Mouse (Mus musculus) heart, adult 2 months (tissue): ENCODE measurements around the gene H2afv. TPM values are rescaled to one million over a fixed set of nuclear protein-coding genes. Genes with fewer than 3 reads are reported as not detected.
A peak's percentile ranks its signal among the peaks of the same experiment; 100 is the strongest.

Experiments
- DNase-seq, 2 experiments: peaks; one replicate each; pipeline ENCODE4 v3.0.0; 2021
- H3K27ac ChIP-seq: fragments of 200-600 bp; 2 replicates; pipeline ENCODE4 v1.8.1; 2022
- H3K27me3 ChIP-seq: fragments of 200-500 bp; 2 replicates; pipeline ENCODE4 v1.6.1; 2012; ENCODE audit warnings: mild to moderate bottlenecking, low read length, inconsistent platforms, mixed read lengths; ENCODE audit not compliant: control insufficient read depth, insufficient read depth
- H3K36me3 ChIP-seq: fragments of 200-500 bp; 2 replicates; pipeline ENCODE4 v1.6.1; 2012; ENCODE audit warnings: low read length, inconsistent platforms; ENCODE audit not compliant: control insufficient read depth, insufficient read depth
- H3K4me1 ChIP-seq: fragments of 200-500 bp; 2 replicates; pipeline ENCODE4 v1.6.1; 2011; ENCODE audit warnings: low read length; ENCODE audit not compliant: control insufficient read depth, insufficient read depth
- H3K4me3 ChIP-seq: fragments of 200-600 bp; 2 replicates; pipeline ENCODE4 v1.8.1; 2022
- H3K79me2 ChIP-seq: fragments of 200-500 bp; replicated peaks from 2 replicates; pipeline ENCODE4 v1.6.1; 2012; ENCODE audit warnings: mild to moderate bottlenecking, inconsistent platforms, low read length, moderate library complexity, mixed read lengths; ENCODE audit not compliant: control insufficient read depth, insufficient read depth
- H3K9ac ChIP-seq: fragments of 200-500 bp; 2 replicates; pipeline ENCODE4 v1.6.1; 2012; ENCODE audit warnings: low read depth, mild to moderate bottlenecking, control low read depth, inconsistent platforms, low read length, mixed read lengths
- CTCF ChIP-seq: fragments of 200-600 bp; IDR thresholded peaks from 2 replicates; pipeline ENCODE4 v1.8.1; 2022; ENCODE audit warnings: antibody characterized with exemption, mild to moderate bottlenecking, moderate library complexity
- EP300 ChIP-seq: fragments of 200-500 bp; IDR thresholded peaks from 2 replicates; pipeline ENCODE4 v1.6.1; 2011; ENCODE audit warnings: low read depth, low read length, control low read depth; ENCODE audit not compliant: insufficient read depth
- POLR2A ChIP-seq: fragments of 200-500 bp; IDR thresholded peaks from 2 replicates; pipeline ENCODE4 v1.6.1; 2011; ENCODE audit warnings: mild to moderate bottlenecking, low read depth, low read length, control low read depth; ENCODE audit not compliant: insufficient read depth
- WGBS: fragments of 180-500 bp; shearing (Covaris S2); methylation state at CpG from one replicate; pipeline ENCODE4 v1.1.7; 2018; 5-methylcytosine and 5-hydroxymethylcytosine counted together
- intact Hi-C: fragments of 180-260 bp; cut with DNase I; formaldehyde crosslinking; loops from one replicate; pipeline ENCODE4 v1.15.1; 2025
- microRNA-seq, 2 experiments: library from miRNA; unstranded; fragments of <30 nt; microRNA quantifications; one replicate each; pipeline ENCODE4 v1.2.0; 2021
- polyA plus RNA-seq: library from polyadenylated mRNA; depleted of rRNA; stranded (reverse); fragments of >200 nt; gene quantifications from 2 replicates; pipeline ENCODE4 v1.2.3, GENCODE M21; 2012; rRNA removed
- total RNA-seq, 2 experiments: library from RNA; stranded (reverse); gene quantifications; 2 replicates each; pipeline ENCODE4 v1.2.3; 2021

H2afv gene
- total and polyA plus RNA-seq, 3 experiments, result 46.3 to 80.8 (median 75.8) TPM

- Histone ChIP-seq H3K27ac (peak overlapping the region; percentile 88), H3K79me2 (peaks cover 2% of the 10 kb centered on the region; the same call in 1 of the 2 replicates)
These were observed 56.0 kb downstream of the H2afv start for GRCm38 (mm10) chr11:6388126-6388725.

GRCm38 (mm10) chr11:6380916-6381315 is 63.3 kb downstream of the H2afv start:
- DNase-seq, result no peak
- no peaks in the 10 kb centered on the region for H3K36me3 ChIP-seq
- 81% methylated on average over 6 of the region's 6 CpGs for WGBS
- no peaks in the 10 kb centered on the region for H3K27me3 ChIP-seq
- no peak for TF ChIP-seq POLR2A
- TF ChIP-seq EP300, result no peak
- no peak for TF ChIP-seq CTCF
- intact Hi-C loops, result no loop called here
- no peaks in the 10 kb centered on the region for H3K4me1 ChIP-seq
- H3K9ac ChIP-seq, result no peak overlapping the region
- no peaks in the 10 kb centered on the region for H3K79me2 ChIP-seq
- no peak overlapping the region for H3K27ac ChIP-seq
- no peak overlapping the region for H3K4me3 ChIP-seq

More at GRCm38 (mm10) chr11:6388126-6388725, 56.0 kb downstream of the H2afv start:
- no peaks in the 10 kb centered on the region for H3K36me3 ChIP-seq
- intact Hi-C loops, result no loop called here
- peaks cover 6% of the 10 kb centered on the region for H3K4me1 ChIP-seq
- no peak overlapping the region for H3K4me3 ChIP-seq
- no peaks in the 10 kb centered on the region for H3K27me3 ChIP-seq
- H3K9ac ChIP-seq, result peak overlapping the region; percentile 65; the same call in 1 of the 2 replicates
- no peak for TF ChIP-seq POLR2A
- no peak for TF ChIP-seq CTCF
- no peak for TF ChIP-seq EP300
- WGBS, result 86% methylated on average over 6 of the region's 6 CpGs
- DNase-seq, result no peak

Small RNA genes lying within 50 kb of the gene (microRNA-seq; reads per million reads assigned to microRNA genes)
- gene Gm22123 (0.56 to 1.9 reads per million in 2 experiments), gene Mir7651 (0 to 0.77 reads per million in 2 experiments)

Other genes with a start within 250 kb of the H2afv start
- gene A730071L15Rik, start 244.4 kb downstream of the H2afv start, total RNA-seq, result not detected
- gene A730071L15Rik, start 244.4 kb downstream of the H2afv start, polyA plus RNA-seq, result 0.09 TPM in 1 of 2 replicates, not detected in the other
- 10 to 100 TPM; 59.3 to 65.4 TPM for gene Nudcd3, start 244.0 kb downstream of the H2afv start, total RNA-seq
- 50.4 and 80.7 TPM in 2 replicates for gene Nudcd3, start 244.0 kb downstream of the H2afv start, polyA plus RNA-seq
- gene Npc1l1, start 214.3 kb downstream of the H2afv start, total RNA-seq, result under 1 TPM in 1 of 2 experiments, not detected in 1; 0.08 TPM
- 0.25 and 0.38 TPM in 2 replicates for gene Npc1l1, start 214.3 kb downstream of the H2afv start, polyA plus RNA-seq
- gene Ddx56, start 176.7 kb downstream of the H2afv start, total RNA-seq, result 10 to 100 TPM; 19.7 to 22.0 TPM
- gene Ddx56, start 176.7 kb downstream of the H2afv start, polyA plus RNA-seq, result 21.1 and 25.2 TPM in 2 replicates
- 10 to 100 TPM; 85.5 to 96.6 TPM for gene Tmed4, start 169.6 kb downstream of the H2afv start, total RNA-seq
- 138 and 175 TPM in 2 replicates for gene Tmed4, start 169.6 kb downstream of the H2afv start, polyA plus RNA-seq
- gene Ogdh, start 152.8 kb downstream of the H2afv start, total RNA-seq, result 1,000 to 10,000 TPM; 1,611 to 1,957 TPM
- 1,204 and 1,461 TPM in 2 replicates for gene Ogdh, start 152.8 kb downstream of the H2afv start, polyA plus RNA-seq
- 10 to 100 TPM; 36.6 to 39.3 TPM for gene Zmiz2, start 55.4 kb downstream of the H2afv start, total RNA-seq
- 26.2 and 35.7 TPM in 2 replicates for gene Zmiz2, start 55.4 kb downstream of the H2afv start, polyA plus RNA-seq
- 100 to 1,000 TPM; 304 to 328 TPM for gene Ppia, start 29.0 kb downstream of the H2afv start, total RNA-seq
- 298 and 449 TPM in 2 replicates for gene Ppia, start 29.0 kb downstream of the H2afv start, polyA plus RNA-seq
- gene Purb, start 31.5 kb upstream of the H2afv start, total RNA-seq, result 10 to 100 TPM; 28.0 to 31.5 TPM
- gene Purb, start 31.5 kb upstream of the H2afv start, polyA plus RNA-seq, result 5.0 and 9.3 TPM in 2 replicates
- gene Myo1g, start 76.5 kb upstream of the H2afv start, total RNA-seq, result 1 to 10 TPM; 1.4 TPM
- 4.1 and 7.2 TPM in 2 replicates for gene Myo1g, start 76.5 kb upstream of the H2afv start, polyA plus RNA-seq
- gene Ccm2, start 102.4 kb upstream of the H2afv start, total RNA-seq, result 10 to 100 TPM; 25.6 to 28.5 TPM
- 47.8 and 54.1 TPM in 2 replicates for gene Ccm2, start 102.4 kb upstream of the H2afv start, polyA plus RNA-seq
- gene Nacad, start 161.6 kb upstream of the H2afv start, total RNA-seq, result under 1 TPM; 0.23 to 0.52 TPM
- gene Nacad, start 161.6 kb upstream of the H2afv start, polyA plus RNA-seq, result 0.67 and 1.4 TPM in 2 replicates
- 10 to 100 TPM; 85.1 to 95.8 TPM for gene Tbrg4, start 181.6 kb upstream of the H2afv start, total RNA-seq
- gene Tbrg4, start 181.6 kb upstream of the H2afv start, polyA plus RNA-seq, result 110 and 131 TPM in 2 replicates
- gene Wap, start 194.2 kb upstream of the H2afv start, total RNA-seq, result not detected
- not detected in 2 replicates for gene Wap, start 194.2 kb upstream of the H2afv start, polyA plus RNA-seq
- gene Ramp3, start 214.1 kb upstream of the H2afv start, total RNA-seq, result 1 to 10 TPM; 6.0 to 7.6 TPM
- 7.6 and 9.5 TPM in 2 replicates for gene Ramp3, start 214.1 kb upstream of the H2afv start, polyA plus RNA-seq